ENCODE assay signal across 13 mouse cellular contexts in genomic region chr9:22638502-22638901, GRCm38 (mm10).
"Had no signal": no experiment of that assay in that cellular context is flagged by ENCODE, and none has a peak within 500 bp of the region (broad histone marks: within the 10 kb centered on the region; RNA-seq: fewer than 3 reads in every experiment).

No protein-coding gene starts in this region.

- DNase-seq: kidney, adult 11 months; kidney, adult 8-10 months; kidney, postnatal 10 days; kidney, postnatal 36 days; liver; lung, adult 18-20 months; lung, postnatal 10 days; lung, postnatal 36 days; retina, postnatal 1 day; thymus, postnatal 25 days had no signal

- ATAC-seq: intestine, embryonic 15.5 days; liver, embryonic 12.5 days; midbrain, embryonic 13.5 days had no signal
